2 mouse cellular contexts compared by ENCODE assay signal in genomic region chr7:24538701-24539100, GRCm38 (mm10).
TF ChIP-seq lines count a peak whose summit lies in the region.

No protein-coding gene starts in this region.

TF ChIP-seq in MEL, 35 proteins besides CTCF, POLR2A, EP300 and RAD21:
- no peak for TF ChIP-seq POLR2AphosphoS2 (IDR thresholded peaks at IDR 0.05; ENCODE audit: low read length)
- no peak for TF ChIP-seq JUND (IDR thresholded peaks at IDR 0.05; ENCODE audit: low read depth, low read length)
- no peak for TF ChIP-seq BHLHE40 (IDR thresholded peaks at IDR 0.05; ENCODE audit: borderline replicate concordance, low read depth, low read length)
- no peak for TF ChIP-seq CHD1 (IDR thresholded peaks at IDR 0.05; ENCODE audit: low read depth, low read length)
- TF ChIP-seq HCFC1 (IDR thresholded peaks at IDR 0.05; ENCODE audit: low read depth, low read length), result no peak
- TF ChIP-seq ZNF384 (IDR thresholded peaks at IDR 0.05; ENCODE audit: low read depth, low read length), result no peak
- no peak for TF ChIP-seq MYC (IDR thresholded peaks at IDR 0.05; ENCODE audit: low read depth, low read length)
TF ChIP-seq in MEL: peak in this region for 0.

TF ChIP-seq in myocyte, 11 proteins besides CTCF, POLR2A, EP300 and RAD21:
- TF ChIP-seq CEBPB (IDR thresholded peaks at IDR 0.05; ENCODE audit: insufficient read depth, poor library complexity, severe bottlenecking) (0 out of 2 replicates have a peak, but pooled peaks have one; percentile 7), POLR2AphosphoS2 (IDR thresholded peaks at IDR 0.05; ENCODE audit: insufficient read length, low read depth) (no peak), MYOD1 (IDR thresholded peaks at IDR 0.05; ENCODE audit: control insufficient read depth in 1 of 3, insufficient read length in 2 of 3, low read depth in 2 of 3) (no peak), MYOG (IDR thresholded peaks at IDR 0.05; ENCODE audit: control insufficient read depth in 1 of 3, insufficient read depth in 1 of 3, insufficient read length in 2 of 3, low read depth in 2 of 3) (no peak)
